Mouse (Mus musculus): ENCODE data around the gene Txn2. TPM values are rescaled to one million over a fixed set of nuclear protein-coding genes. Genes with fewer than 3 reads are reported as not detected.

Txn2 gene
- polyA plus RNA-seq, 1 experiment, result not detected

DNA sequence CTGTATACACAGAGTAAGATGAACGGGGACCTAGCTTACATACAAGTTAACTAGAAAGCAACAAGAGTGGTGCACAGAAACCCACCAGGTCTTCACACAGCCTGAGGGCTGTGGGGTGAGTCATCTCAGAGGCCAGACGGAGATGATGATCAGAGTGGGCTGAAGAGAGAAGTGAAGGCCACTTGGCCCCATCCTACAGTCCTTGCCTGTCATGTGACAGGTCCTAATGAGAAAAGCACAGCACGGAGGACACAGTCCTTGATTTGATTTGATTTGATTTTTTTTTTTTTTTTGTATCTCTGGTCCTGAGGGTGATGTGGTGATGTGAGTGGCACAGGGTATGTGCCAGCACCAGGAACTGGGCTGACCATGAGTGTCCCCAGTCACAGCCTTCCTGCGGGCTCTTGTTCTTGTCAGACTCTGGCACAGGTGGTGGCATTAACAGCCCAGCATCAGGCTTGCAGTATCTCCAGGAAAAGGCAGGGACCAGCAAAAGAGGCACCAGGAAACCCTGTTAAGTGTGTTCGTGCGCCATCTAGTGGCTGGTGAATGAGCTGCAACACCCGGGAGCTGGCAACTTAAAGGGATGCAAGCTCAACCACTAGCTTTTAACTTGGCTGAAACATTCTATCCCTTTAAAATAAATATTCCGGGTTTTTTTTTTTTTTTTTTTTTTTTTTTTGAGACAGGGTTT lies 11.8 kb downstream of the Txn2 start:
- WGBS, result 29% methylated on average over 8 of the region's 8 CpGs
- Histone ChIP-seq H3K27ac (ENCODE audit: insufficient read depth, low read depth, low read length) (no peak overlapping the region), H3K4me1 (ENCODE audit: control insufficient read depth, insufficient read depth, low read length) (peaks cover 3% of the 10 kb centered on the region), H3K4me3 (ENCODE audit: insufficient read depth, low read depth, low read length) (no peak overlapping the region)
- TF ChIP-seq POLR2A (IDR thresholded peaks at IDR 0.05; ENCODE audit: insufficient read depth, low read depth, low read length) (no peak), CTCF (IDR thresholded peaks at IDR 0.05; ENCODE audit: insufficient read depth, low read depth, low read length) (peak; percentile 77)

DNA sequence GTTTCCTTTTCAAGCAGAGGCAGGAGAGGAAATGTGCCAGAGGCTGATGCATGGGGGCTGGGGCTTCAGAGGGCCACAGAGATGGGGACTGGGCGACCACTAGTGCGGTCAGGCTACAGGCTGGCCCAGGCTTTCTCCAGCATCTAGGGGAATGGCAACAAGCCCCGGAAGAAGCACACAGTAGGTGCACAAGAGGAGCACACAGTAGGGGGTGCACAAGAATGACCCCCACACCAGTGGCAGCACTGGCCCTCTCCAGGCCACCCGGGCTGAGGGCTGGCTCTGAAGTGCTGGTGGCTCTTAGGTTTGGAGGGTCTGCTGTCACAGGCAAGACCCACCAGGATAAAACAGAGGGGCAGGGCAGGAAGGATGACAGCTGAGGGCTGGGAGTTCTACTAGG lies 13.5 kb downstream of the Txn2 start:
- H3K4me3 ChIP-seq (ENCODE audit: insufficient read depth, low read depth, low read length), result no peak overlapping the region
- WGBS, result 94% methylated on average over 4 of the region's 4 CpGs
- no peak overlapping the region for H3K27ac ChIP-seq (ENCODE audit: insufficient read depth, low read depth, low read length)
- TF ChIP-seq CTCF (IDR thresholded peaks at IDR 0.05; ENCODE audit: insufficient read depth, low read depth, low read length), result no peak
- no peak for TF ChIP-seq POLR2A (IDR thresholded peaks at IDR 0.05; ENCODE audit: insufficient read depth, low read depth, low read length)
- peaks cover 3% of the 10 kb centered on the region; the same call in 1 of the 2 replicates for H3K4me1 ChIP-seq (ENCODE audit: control insufficient read depth, insufficient read depth, low read length)

DNA sequence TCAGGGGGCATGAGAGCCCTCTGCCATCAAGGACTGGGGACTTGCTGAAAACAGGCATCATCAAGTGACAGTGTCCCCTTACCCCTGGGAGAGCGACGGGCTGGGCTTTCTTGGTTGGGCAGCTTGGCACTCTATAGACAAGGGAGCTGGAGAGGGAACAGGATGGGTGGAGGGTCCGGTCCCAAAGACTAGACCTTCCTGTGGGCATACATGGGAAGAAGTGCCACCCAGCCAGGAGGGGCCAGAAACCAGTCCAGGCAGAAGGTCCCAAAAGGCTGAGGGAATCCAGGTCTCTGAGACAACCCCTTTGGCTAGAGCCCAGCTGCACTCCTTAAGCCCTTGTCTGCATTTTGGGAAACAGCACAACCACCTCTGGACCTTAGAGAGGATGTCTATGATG lies 14.3 kb downstream of the Txn2 start:
- Histone ChIP-seq H3K4me3 (ENCODE audit: insufficient read depth, low read depth, low read length) (no peak overlapping the region), H3K27ac (ENCODE audit: insufficient read depth, low read depth, low read length) (no peak overlapping the region), H3K4me1 (ENCODE audit: control insufficient read depth, insufficient read depth, low read length) (peaks cover 3% of the 10 kb centered on the region; the same call in 1 of the 2 replicates)
- TF ChIP-seq CTCF (IDR thresholded peaks at IDR 0.05; ENCODE audit: insufficient read depth, low read depth, low read length), result no peak
- no peak for TF ChIP-seq POLR2A (IDR thresholded peaks at IDR 0.05; ENCODE audit: insufficient read depth, low read depth, low read length)
- 96% methylated on average over 3 of the region's 3 CpGs for WGBS

DNA sequence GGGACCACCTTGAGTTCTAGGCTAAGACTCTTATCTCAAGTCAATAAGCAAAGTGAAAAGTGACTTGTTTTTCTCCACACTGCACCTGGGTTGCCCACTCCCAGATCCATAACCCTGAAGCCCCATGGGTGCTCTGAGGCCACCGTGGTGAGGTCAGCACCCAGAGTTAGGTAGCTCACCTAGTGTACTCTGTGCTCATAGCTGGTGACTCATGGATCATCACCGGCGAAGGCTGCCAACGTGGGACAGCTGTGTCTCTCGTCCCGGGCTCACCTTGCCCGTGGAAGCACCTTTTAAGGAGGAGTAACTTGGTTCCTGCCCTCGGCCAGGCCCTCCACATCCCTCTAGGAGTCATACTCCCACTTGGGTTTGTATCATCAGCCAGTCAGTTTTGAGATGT lies 15.8 kb downstream of the Txn2 start:
- no peak overlapping the region for H3K4me3 ChIP-seq (ENCODE audit: insufficient read depth, low read depth, low read length)
- H3K4me1 ChIP-seq (ENCODE audit: control insufficient read depth, insufficient read depth, low read length), result no peaks in the 10 kb centered on the region; the same call in 1 of the 2 replicates
- TF ChIP-seq POLR2A (IDR thresholded peaks at IDR 0.05; ENCODE audit: insufficient read depth, low read depth, low read length) (no peak), CTCF (IDR thresholded peaks at IDR 0.05; ENCODE audit: insufficient read depth, low read depth, low read length) (no peak)
- no peak overlapping the region for H3K27ac ChIP-seq (ENCODE audit: insufficient read depth, low read depth, low read length)
- 79% methylated on average over 8 of the region's 8 CpGs for WGBS

DNA sequence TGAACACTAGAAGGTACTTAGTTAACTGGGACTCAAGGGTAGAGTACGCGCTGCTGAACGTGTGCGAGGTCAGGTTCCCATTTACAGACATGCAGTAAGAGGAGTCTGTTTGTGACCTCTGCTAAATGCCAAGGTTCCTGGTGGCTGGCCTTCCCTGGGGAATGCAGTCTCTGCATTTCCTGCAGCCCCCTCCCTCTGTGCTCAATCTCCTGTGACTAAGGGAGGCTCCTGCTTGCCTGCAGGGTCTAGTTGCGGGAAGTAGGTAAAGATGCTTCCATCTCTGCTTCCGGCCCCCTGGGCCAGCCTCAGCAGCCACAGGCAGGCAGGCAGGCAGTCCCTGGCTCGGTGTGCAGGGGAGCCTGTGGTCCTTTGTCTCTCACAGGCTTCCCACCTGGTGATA lies 16.2 kb downstream of the Txn2 start:
- no peak for TF ChIP-seq POLR2A (IDR thresholded peaks at IDR 0.05; ENCODE audit: insufficient read depth, low read depth, low read length)
- TF ChIP-seq CTCF (IDR thresholded peaks at IDR 0.05; ENCODE audit: insufficient read depth, low read depth, low read length), result no peak
- 75% methylated on average over 7 of the region's 7 CpGs for WGBS
- no peak overlapping the region for H3K4me3 ChIP-seq (ENCODE audit: insufficient read depth, low read depth, low read length)
- H3K4me1 ChIP-seq (ENCODE audit: control insufficient read depth, insufficient read depth, low read length), result no peaks in the 10 kb centered on the region; the same call in 1 of the 2 replicates
- H3K27ac ChIP-seq (ENCODE audit: insufficient read depth, low read depth, low read length), result no peak overlapping the region

DNA sequence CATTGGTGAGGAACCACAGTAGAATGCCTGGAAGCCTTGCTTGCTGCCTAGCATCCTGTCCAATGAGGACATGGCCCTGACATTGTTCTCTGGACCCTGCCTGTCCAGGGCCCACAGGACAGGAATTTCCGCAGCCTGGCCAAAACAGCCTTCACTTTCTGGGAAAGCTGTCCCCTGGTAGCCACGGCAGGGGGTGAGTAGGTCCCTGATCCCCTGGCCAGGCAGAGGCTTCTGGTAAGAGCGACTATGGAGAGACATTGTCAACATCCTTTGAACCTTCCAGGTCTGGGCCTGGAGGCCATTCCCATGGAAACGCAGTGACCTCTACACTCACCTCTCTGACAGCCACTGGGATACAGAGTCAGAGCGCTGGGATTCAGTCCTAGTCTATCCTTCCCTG lies 16.8 kb downstream of the Txn2 start:
- H3K4me3 ChIP-seq (ENCODE audit: insufficient read depth, low read depth, low read length), result no peak overlapping the region
- TF ChIP-seq CTCF (IDR thresholded peaks at IDR 0.05; ENCODE audit: insufficient read depth, low read depth, low read length), result no peak
- no peak for TF ChIP-seq POLR2A (IDR thresholded peaks at IDR 0.05; ENCODE audit: insufficient read depth, low read depth, low read length)
- H3K27ac ChIP-seq (ENCODE audit: insufficient read depth, low read depth, low read length), result no peak overlapping the region
- H3K4me1 ChIP-seq (ENCODE audit: control insufficient read depth, insufficient read depth, low read length), result no peaks in the 10 kb centered on the region; the same call in 1 of the 2 replicates
- 76% methylated on average over 5 of the region's 5 CpGs for WGBS

DNA sequence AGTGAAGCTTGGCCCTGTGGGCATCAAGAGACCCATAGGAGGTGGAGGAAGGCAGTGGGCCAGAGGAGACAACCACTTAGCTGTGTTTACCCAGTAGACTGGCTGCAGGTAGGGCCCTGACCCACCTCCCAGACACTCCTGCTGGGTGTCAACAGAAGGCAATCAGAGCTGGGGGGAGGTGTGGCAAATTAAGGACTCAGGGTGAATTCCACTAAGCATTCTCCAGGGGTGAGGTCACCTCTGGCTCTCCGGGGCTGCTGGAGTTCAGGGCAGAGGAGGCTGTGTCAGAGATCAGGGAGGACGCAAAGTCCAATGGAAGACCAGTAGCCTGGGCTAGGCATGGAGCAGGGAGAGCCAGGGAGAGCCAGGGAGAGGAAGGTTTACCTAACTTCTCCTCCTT lies 17.7 kb downstream of the Txn2 start:
- no peak overlapping the region for H3K4me3 ChIP-seq (ENCODE audit: insufficient read depth, low read depth, low read length)
- 41% methylated on average over 2 of the region's 2 CpGs for WGBS
- TF ChIP-seq POLR2A (IDR thresholded peaks at IDR 0.05; ENCODE audit: insufficient read depth, low read depth, low read length) (no peak), CTCF (IDR thresholded peaks at IDR 0.05; ENCODE audit: insufficient read depth, low read depth, low read length) (no peak)
- no peaks in the 10 kb centered on the region for H3K4me1 ChIP-seq (ENCODE audit: control insufficient read depth, insufficient read depth, low read length)
- H3K27ac ChIP-seq (ENCODE audit: insufficient read depth, low read depth, low read length), result no peak overlapping the region

DNA sequence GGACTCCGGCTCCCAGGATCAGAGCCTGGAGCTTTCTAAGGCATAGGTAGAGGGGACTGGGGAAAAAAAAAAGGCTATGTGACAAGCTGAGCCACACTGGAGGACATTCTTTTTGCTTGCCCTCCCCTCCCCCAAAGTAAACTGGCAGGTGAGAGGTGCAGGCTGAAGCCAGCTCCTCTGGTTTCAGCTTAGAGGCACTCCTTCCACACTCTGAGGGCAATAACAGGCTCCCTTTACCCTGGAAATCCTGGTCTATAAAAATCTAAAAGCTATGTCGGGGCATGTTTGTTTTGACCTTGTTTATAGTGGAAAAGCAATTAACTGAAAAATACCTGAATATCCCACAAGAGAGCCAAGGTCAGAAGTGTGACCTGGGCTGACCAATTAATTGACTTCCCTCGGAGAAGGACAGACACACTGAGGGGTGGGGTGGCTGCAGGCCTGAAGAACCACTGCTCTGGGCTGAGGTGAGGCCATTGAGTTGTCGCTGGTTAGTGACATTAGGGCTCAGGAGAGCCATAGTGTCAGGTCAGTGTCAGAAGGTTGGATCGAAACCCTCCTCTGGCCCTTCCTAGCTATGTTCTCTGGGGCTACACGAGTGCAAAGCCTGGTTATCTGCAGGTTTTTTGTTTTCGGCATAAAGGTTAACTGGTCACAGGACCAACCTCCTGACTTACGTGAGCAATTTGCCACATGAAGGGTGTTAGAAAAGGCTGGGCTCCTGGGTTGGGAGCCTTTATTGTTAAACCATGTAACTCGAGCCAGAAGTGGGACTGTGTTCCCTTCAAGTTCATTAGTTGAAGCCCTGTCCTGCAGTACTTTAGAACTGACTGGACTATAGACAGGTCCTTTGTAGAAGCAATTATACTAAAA lies 20.9 kb downstream of the Txn2 start:
- 81% methylated on average over 9 of the region's 9 CpGs for WGBS

DNA sequence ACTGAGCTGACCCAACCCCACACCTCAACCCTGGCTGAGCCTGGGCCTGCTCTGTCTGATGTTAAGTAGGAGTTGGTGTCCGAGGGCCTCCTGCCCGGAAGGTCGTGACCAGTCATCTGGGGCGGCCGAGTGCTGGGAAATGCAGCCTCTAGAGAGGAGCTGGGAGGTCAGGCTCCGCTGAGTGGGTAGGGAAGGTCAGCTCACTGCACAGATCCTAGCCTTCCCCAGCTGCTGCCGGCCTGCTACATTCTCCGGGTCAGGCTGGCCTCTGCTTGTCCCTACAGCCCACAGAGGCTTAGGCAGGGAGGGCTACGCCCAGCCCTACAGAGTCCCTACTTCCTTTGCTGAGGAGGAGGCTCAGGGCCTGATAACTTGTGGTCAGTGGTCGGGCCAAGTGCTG lies 22.3 kb downstream of the Txn2 start:
- Histone ChIP-seq H3K4me1 (ENCODE audit: control insufficient read depth, insufficient read depth, low read length) (peaks cover 19% of the 10 kb centered on the region), H3K4me3 (ENCODE audit: insufficient read depth, low read depth, low read length) (no peak overlapping the region), H3K27ac (ENCODE audit: insufficient read depth, low read depth, low read length) (no peak overlapping the region)
- WGBS, result 93% methylated on average over 10 of the region's 10 CpGs
- TF ChIP-seq POLR2A (IDR thresholded peaks at IDR 0.05; ENCODE audit: insufficient read depth, low read depth, low read length) (no peak), CTCF (IDR thresholded peaks at IDR 0.05; ENCODE audit: insufficient read depth, low read depth, low read length) (no peak)

More for the DNA sequence above, 20.9 kb downstream of the Txn2 start:
- no peak overlapping the region for H3K27ac ChIP-seq (ENCODE audit: insufficient read depth, low read depth, low read length)
- peaks cover 18% of the 10 kb centered on the region for H3K4me1 ChIP-seq (ENCODE audit: control insufficient read depth, insufficient read depth, low read length)
- TF ChIP-seq POLR2A (IDR thresholded peaks at IDR 0.05; ENCODE audit: insufficient read depth, low read depth, low read length) (no peak), CTCF (IDR thresholded peaks at IDR 0.05; ENCODE audit: insufficient read depth, low read depth, low read length) (no peak)
- no peak overlapping the region for H3K4me3 ChIP-seq (ENCODE audit: insufficient read depth, low read depth, low read length)
